Mouse (Mus musculus) forebrain, postnatal 0 days (tissue): ENCODE measurements around the gene Prkg1. TPM values are rescaled to one million over a fixed set of nuclear protein-coding genes. Genes with fewer than 3 reads are reported as not detected.

ENCODE experiments used
- ATAC-seq: fragments of 200-750 bp; cut with Nextera tagmentation; 2 replicates; pipeline ENCODE4 v1.8.0; 2017; ENCODE audit warnings: mild to moderate bottlenecking, moderate library complexity
- DNase-seq: peaks from one replicate; pipeline ENCODE4 v3.0.0-alpha.2; 2015
- H3K27ac ChIP-seq: fragments of 300-500 bp; sonication (generic); 2 replicates; pipeline ENCODE4 v1.5.1; 2014; ENCODE audit warnings: low read depth, mild to moderate bottlenecking, antibody characterized with exemption, low read length, moderate library complexity, mixed read lengths
- H3K27me3 ChIP-seq: fragments of 300-500 bp; sonication (generic); 2 replicates; pipeline ENCODE4 v1.6.1; 2014; ENCODE audit warnings: mild to moderate bottlenecking, low read length, mixed read lengths; ENCODE audit not compliant: insufficient read depth
- H3K36me3 ChIP-seq: fragments of 300-500 bp; sonication (generic); 2 replicates; pipeline ENCODE4 v1.6.1; 2014; ENCODE audit warnings: mild to moderate bottlenecking, moderate library complexity; ENCODE audit not compliant: insufficient read depth
- H3K4me1 ChIP-seq: fragments of 300-500 bp; sonication (generic); 2 replicates; pipeline ENCODE4 v1.6.1; 2014; ENCODE audit warnings: antibody characterized with exemption; ENCODE audit not compliant: insufficient read depth
- H3K4me2 ChIP-seq: fragments of 300-500 bp; sonication (generic); 2 replicates; pipeline ENCODE4 v1.6.1; 2014; ENCODE audit warnings: low read depth, mild to moderate bottlenecking, moderate library complexity
- H3K4me3 ChIP-seq: fragments of 300-500 bp; sonication (generic); 2 replicates; pipeline ENCODE4 v1.5.1; 2014; ENCODE audit warnings: low read depth, low read length, mixed read lengths
- H3K9ac ChIP-seq: fragments of 300-500 bp; sonication (generic); 2 replicates; pipeline ENCODE4 v1.6.1; 2014; ENCODE audit warnings: mild to moderate bottlenecking
- H3K9me3 ChIP-seq: fragments of 300-500 bp; sonication (generic); 2 replicates; pipeline ENCODE4 v1.6.1; 2016; ENCODE audit warnings: low read length
- CTCF ChIP-seq: sonication (generic); IDR thresholded peaks from 2 replicates; pipeline ENCODE4 v1.5.1; 2016; ENCODE audit warnings: antibody characterized with exemption, control low read depth, low read depth
- WGBS: fragments of 180-500 bp; shearing (Covaris S2); extraction: QIAGEN DNeasy Blood & Tissue Kit; methylation state at CpG from one replicate; pipeline ENCODE4 v1.1.7; 2014; 5-methylcytosine and 5-hydroxymethylcytosine counted together
- polyA plus RNA-seq: library from polyadenylated mRNA; unstranded; fragments of >200 nt; fragmentation: Nextera tagmentation; extraction: Ambion mirVana; gene quantifications from 2 replicates; pipeline ENCODE4 v1.2.1, GENCODE M21; 2015
- total RNA-seq: library from RNA; depleted of rRNA; stranded (reverse); fragments of >200 nt; gene quantifications from 2 replicates; pipeline ENCODE4 v1.2.3, GENCODE M21; 2014

The Prkg1 gene
- total and polyA plus RNA-seq, 2 experiments from 2014 or later: 3.2 to 9.9 TPM

GRCm38 (mm10) chr19:31141905-31142304, 622.9 kb downstream of the Prkg1 start:
- H3K4me3 ChIP-seq: no peak overlapping the region
- no peak overlapping the region for H3K9ac ChIP-seq
- no peak for ATAC-seq
- no peaks in the 10 kb centered on the region for H3K9me3 ChIP-seq
- H3K27ac ChIP-seq: no peak overlapping the region
- H3K36me3 ChIP-seq: no peaks in the 10 kb centered on the region
- H3K4me2 ChIP-seq: no peak overlapping the region
- no peaks in the 10 kb centered on the region for H3K27me3 ChIP-seq
- WGBS: 53% methylated on average over 7 of the region's 7 CpGs
- no peaks in the 10 kb centered on the region for H3K4me1 ChIP-seq
- no peak for TF ChIP-seq CTCF
- DNase-seq: no peak

GRCm38 (mm10) chr19:31136316-31136715, 628.5 kb downstream of the Prkg1 start:
- H3K4me3 ChIP-seq: no peak overlapping the region
- 7% methylated on average over 2 of the region's 2 CpGs for WGBS
- H3K4me1 ChIP-seq: no peaks in the 10 kb centered on the region
- no peak for DNase-seq
- H3K27me3 ChIP-seq: no peaks in the 10 kb centered on the region
- H3K9ac ChIP-seq: no peak overlapping the region
- TF ChIP-seq CTCF: no peak
- no peaks in the 10 kb centered on the region for H3K9me3 ChIP-seq
- no peaks in the 10 kb centered on the region for H3K36me3 ChIP-seq
- H3K4me2 ChIP-seq: no peak overlapping the region
- ATAC-seq: no peak
- H3K27ac ChIP-seq: no peak overlapping the region

- H3K27ac ChIP-seq: no peak overlapping the region
- H3K9ac ChIP-seq: no peak overlapping the region
- DNase-seq (no peak), ATAC-seq (no peak)
- H3K9me3 ChIP-seq: no peaks in the 10 kb centered on the region
- H3K27me3 ChIP-seq: no peaks in the 10 kb centered on the region
- H3K4me2 ChIP-seq: no peak overlapping the region
- no peaks in the 10 kb centered on the region for H3K4me1 ChIP-seq
- no peak overlapping the region for H3K4me3 ChIP-seq
- no peaks in the 10 kb centered on the region for H3K36me3 ChIP-seq
- TF ChIP-seq CTCF: no peak
- 80% methylated on average over 8 of the region's 8 CpGs for WGBS
Observed at GRCm38 (mm10) chr19:31132614-31133013, 632.2 kb downstream of the Prkg1 start.

GRCm38 (mm10) chr19:31124628-31125027, 640.2 kb downstream of the Prkg1 start:
- 72% methylated on average over 3 of the region's 3 CpGs for WGBS
- H3K36me3 ChIP-seq: no peaks in the 10 kb centered on the region
- DNase-seq (no peak), ATAC-seq (peak; percentile 70)
- no peak overlapping the region for H3K9ac ChIP-seq
- no peaks in the 10 kb centered on the region for H3K9me3 ChIP-seq
- no peak overlapping the region for H3K27ac ChIP-seq
- no peak overlapping the region for H3K4me3 ChIP-seq
- no peak for TF ChIP-seq CTCF
- no peak overlapping the region for H3K4me2 ChIP-seq
- H3K27me3 ChIP-seq: no peaks in the 10 kb centered on the region
- H3K4me1 ChIP-seq: no peaks in the 10 kb centered on the region

GRCm38 (mm10) chr19:31114690-31115089, 650.1 kb downstream of the Prkg1 start:
- no peaks in the 10 kb centered on the region for H3K36me3 ChIP-seq
- 12% methylated on average over 4 of the region's 4 CpGs for WGBS
- ATAC-seq (peak; percentile 91), DNase-seq (peak; percentile 69)
- no peak for TF ChIP-seq CTCF
- H3K27ac ChIP-seq: 0 out of 2 replicates have a peak overlapping the region, but pooled peaks have one; percentile 30
- no peaks in the 10 kb centered on the region for H3K27me3 ChIP-seq
- no peaks in the 10 kb centered on the region for H3K9me3 ChIP-seq
- H3K4me2 ChIP-seq: no peak overlapping the region
- no peak overlapping the region for H3K9ac ChIP-seq
- H3K4me1 ChIP-seq: no peaks in the 10 kb centered on the region
- H3K4me3 ChIP-seq: no peak overlapping the region

- no peak overlapping the region for H3K4me2 ChIP-seq
- no peaks in the 10 kb centered on the region for H3K36me3 ChIP-seq
- no peak overlapping the region for H3K4me3 ChIP-seq
- WGBS: 46% methylated on average over 9 of the region's 9 CpGs
- ATAC-seq (no peak), DNase-seq (no peak)
- no peak overlapping the region for H3K27ac ChIP-seq
- no peaks in the 10 kb centered on the region for H3K9me3 ChIP-seq
- H3K27me3 ChIP-seq: no peaks in the 10 kb centered on the region
- H3K9ac ChIP-seq: no peak overlapping the region
- no peaks in the 10 kb centered on the region for H3K4me1 ChIP-seq
- no peak for TF ChIP-seq CTCF
Observed at GRCm38 (mm10) chr19:31106835-31107554, 657.8 kb downstream of the Prkg1 start.

GRCm38 (mm10) chr19:31106036-31106435, 658.8 kb downstream of the Prkg1 start:
- WGBS: 24% methylated on average over 3 of the region's 3 CpGs
- DNase-seq: no peak
- Histone ChIP-seq H3K4me1 (no peaks in the 10 kb centered on the region), H3K9me3 (no peaks in the 10 kb centered on the region), H3K9ac (no peak overlapping the region), H3K36me3 (no peaks in the 10 kb centered on the region), H3K4me3 (no peak overlapping the region), H3K4me2 (no peak overlapping the region), H3K27ac (no peak overlapping the region), H3K27me3 (no peaks in the 10 kb centered on the region)
- ATAC-seq: no peak
- TF ChIP-seq CTCF: no peak
